Mouse (Mus musculus) adrenal gland, postnatal 10 days (tissue): ENCODE measurements around the gene Ccdc39. TPM values are rescaled to one million over a fixed set of nuclear protein-coding genes. Genes with fewer than 3 reads are reported as not detected.

ENCODE experiments used
- DNase-seq: peaks from one replicate; pipeline ENCODE4 v3.0.0; 2021; ENCODE audit warnings: mixed read lengths
- long read RNA-seq, 2 experiments: library from polyadenylated mRNA; stranded (forward); transcript quantifications; one replicate each; pipeline ENCODE4 v2.0.0; 2021
- total RNA-seq, 2 experiments: library from RNA; stranded (reverse); gene quantifications; 2 replicates each; pipeline ENCODE4 v1.2.3; 2021

The Ccdc39 gene
- 1 to 10 TPM in 1 of 2 experiments, under 1 TPM in 1; 0.96 to 1.8 TPM for total RNA-seq
- long read RNA-seq, experiment 1, partial matches to known transcripts: 1 of 1 reads
- long read RNA-seq, experiment 1, other reads (novel, unspliced or antisense): 0 of 1 reads
- long read RNA-seq, experiment 2: 0 reads

GRCm38 (mm10) chr3:33843801-33844632 lies at the start of gene Ccdc39:
Ccdc39 (minus strand) TSS chr3:33844310.
- peak; percentile 81 for DNase-seq

- no peak for DNase-seq
Observed at GRCm38 (mm10) chr3:33893433-33893832, 49.3 kb upstream of the Ccdc39 start.

GRCm38 (mm10) chr3:33887438-33887837 lies 43.3 kb upstream of the Ccdc39 start:
- DNase-seq: peak; percentile 12

- DNase-seq: no peak
Observed at GRCm38 (mm10) chr3:33883105-33883504, 39.0 kb upstream of the Ccdc39 start.

- DNase-seq: no peak
Observed at GRCm38 (mm10) chr3:33882695-33883094, 38.6 kb upstream of the Ccdc39 start.

- no peak for DNase-seq
Observed at GRCm38 (mm10) chr3:33878661-33879060, 34.6 kb upstream of the Ccdc39 start.

GRCm38 (mm10) chr3:33874456-33875286 lies 30.6 kb upstream of the Ccdc39 start:
- DNase-seq: no peak

- DNase-seq: no peak
Observed at GRCm38 (mm10) chr3:33873837-33874236, 29.7 kb upstream of the Ccdc39 start.

- DNase-seq: no peak
Observed at GRCm38 (mm10) chr3:33873366-33873765, 29.3 kb upstream of the Ccdc39 start.

- no peak for DNase-seq
Observed at GRCm38 (mm10) chr3:33864000-33864540, 20.0 kb upstream of the Ccdc39 start.

- DNase-seq: no peak
Observed at GRCm38 (mm10) chr3:33858939-33859338, 14.8 kb upstream of the Ccdc39 start.

GRCm38 (mm10) chr3:33853062-33853461 lies 9.0 kb upstream of the Ccdc39 start:
- DNase-seq: peak; percentile 3

GRCm38 (mm10) chr3:33850856-33851255 lies 6.7 kb upstream of the Ccdc39 start:
- no peak for DNase-seq

GRCm38 (mm10) chr3:33846639-33847038 lies 2.5 kb upstream of the Ccdc39 start:
- no peak for DNase-seq

- DNase-seq: no peak
Observed at GRCm38 (mm10) chr3:33838877-33839276, 5.2 kb downstream of the Ccdc39 start.

- DNase-seq: no peak
Observed at GRCm38 (mm10) chr3:33836576-33836975, 7.5 kb downstream of the Ccdc39 start.

GRCm38 (mm10) chr3:33832351-33832750 lies 11.8 kb downstream of the Ccdc39 start:
- no peak for DNase-seq

GRCm38 (mm10) chr3:33824135-33824946 lies 19.8 kb downstream of the Ccdc39 start:
- DNase-seq: peak; percentile 37

GRCm38 (mm10) chr3:33807151-33807550 lies 37.0 kb downstream of the Ccdc39 start:
- DNase-seq: no peak

GRCm38 (mm10) chr3:33800513-33800820 lies 43.6 kb downstream of the Ccdc39 start:
- no peak for DNase-seq

GRCm38 (mm10) chr3:33799617-33800512 lies 44.2 kb downstream of the Ccdc39 start, which contains the start of gene Ttc14:
Ttc14 (plus strand) TSS chr3:33799832.
- peak; percentile 100 for DNase-seq
